Mouse (Mus musculus) heart, embryonic 11.5 days (tissue): ENCODE data around the gene Klc1. TPM values are rescaled to one million over a fixed set of nuclear protein-coding genes. Genes with fewer than 3 reads are reported as not detected.
A peak's percentile ranks its signal among the peaks of the same experiment; 100 is the strongest.
"Not testable (repeated sequence)": the region's sequence is repeated elsewhere in the genome, so short reads cannot be mapped to it uniquely, and the experiment has no call there.

ENCODE experiments used
- ATAC-seq: fragments of 200-750 bp; cut with Nextera tagmentation; replicated peaks from 2 replicates; pipeline ENCODE4 v1.8.0; 2017; ENCODE audit warnings: moderate library complexity; ENCODE audit not compliant: insufficient number of reproducible peaks, low FRiP score, low TSS enrichment
- H3K27ac ChIP-seq: fragments of 300-500 bp; sonication (generic); 2 replicates; pipeline ENCODE4 v1.5.1; 2014; ENCODE audit warnings: mild to moderate bottlenecking, low read depth, low read length
- H3K27me3 ChIP-seq: fragments of 300-500 bp; sonication (generic); 2 replicates; pipeline ENCODE4 v1.6.1; 2014; ENCODE audit warnings: mild to moderate bottlenecking, low read length, mixed read lengths; ENCODE audit not compliant: control insufficient read depth, insufficient read depth
- H3K36me3 ChIP-seq: fragments of 300-500 bp; sonication (generic); 2 replicates; pipeline ENCODE4 v1.6.1; 2014; ENCODE audit warnings: mild to moderate bottlenecking, low read length, moderate library complexity, mixed read lengths; ENCODE audit not compliant: control insufficient read depth, insufficient read depth
- H3K4me1 ChIP-seq: fragments of 300-500 bp; sonication (generic); 2 replicates; pipeline ENCODE4 v1.6.1; 2014; ENCODE audit warnings: low read length; ENCODE audit not compliant: control insufficient read depth, insufficient read depth
- H3K4me2 ChIP-seq: fragments of 300-500 bp; sonication (generic); 2 replicates; pipeline ENCODE4 v1.6.1; 2014; ENCODE audit warnings: mild to moderate bottlenecking, moderate library complexity
- H3K4me3 ChIP-seq: fragments of 300-500 bp; sonication (generic); 2 replicates; pipeline ENCODE4 v1.5.1; 2014; ENCODE audit warnings: low read depth, low read length
- H3K9ac ChIP-seq: fragments of 300-500 bp; sonication (generic); 2 replicates; pipeline ENCODE4 v1.6.1; 2014; ENCODE audit warnings: mild to moderate bottlenecking, low read depth, low read length, moderate library complexity
- H3K9me3 ChIP-seq: fragments of 300-500 bp; sonication (generic); replicated peaks from 2 replicates; pipeline ENCODE4 v1.6.1; 2016; ENCODE audit warnings: low read length; ENCODE audit not compliant: control insufficient read depth
- WGBS: fragments of 180-500 bp; shearing (Covaris S2); extraction: QIAGEN DNeasy Blood & Tissue Kit; methylation state at CpG from one replicate; pipeline ENCODE4 v1.1.7; 2014; ENCODE audit not compliant: insufficient replicate concordance; 5-methylcytosine and 5-hydroxymethylcytosine counted together
- polyA plus RNA-seq: library from polyadenylated mRNA; unstranded; fragments of >200 nt; fragmentation: Nextera tagmentation; extraction: Ambion mirVana; gene quantifications from 2 replicates; pipeline ENCODE4 v1.2.1, GENCODE M21; 2014

Klc1 gene
- polyA plus RNA-seq, result 94.9 and 101 TPM in 2 replicates

GRCm38 (mm10) chr12:111758381-111759175 lies at the start of gene Klc1:
TSS of gene Klc1 (plus strand) at chr12:111758849.
- no peaks in the 10 kb centered on the region for H3K27me3 ChIP-seq
- peak within 1 kb of the TSS; percentile 93 for H3K9ac ChIP-seq
- H3K4me3 ChIP-seq, result peak within 1 kb of the TSS; percentile 95
- H3K36me3 ChIP-seq, result no peaks in the 10 kb centered on the region
- H3K4me2 ChIP-seq, result peak within 1 kb of the TSS; percentile 99
- H3K9me3 ChIP-seq, result no peaks in the 10 kb centered on the region
- peak; percentile 68 for ATAC-seq
- H3K27ac ChIP-seq, result peak within 1 kb of the TSS; percentile 82
- peaks cover 19% of the 10 kb centered on the region for H3K4me1 ChIP-seq
- under 1% methylated on average over 84 of the region's 85 CpGs for whole genome bisulfite sequencing

DNA sequence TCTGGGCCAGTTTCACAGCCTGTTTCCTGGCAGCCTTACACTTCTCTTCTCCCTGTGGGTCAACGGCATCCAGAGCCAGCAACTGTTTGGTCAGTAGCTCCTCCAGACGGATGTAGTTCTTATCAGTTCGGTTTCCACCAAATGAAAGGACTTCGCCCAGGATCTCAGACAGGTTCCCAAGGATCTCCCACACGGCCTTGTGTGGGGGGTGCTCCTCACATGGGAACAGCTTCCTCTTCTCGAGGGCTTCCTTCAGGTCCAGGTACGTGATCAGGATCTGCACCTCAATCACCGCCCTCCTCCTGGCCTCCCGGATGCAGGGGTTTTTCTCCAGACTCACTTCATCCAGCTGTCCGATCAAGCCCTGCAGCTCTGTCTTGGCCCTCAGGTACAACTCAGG lies 48.6 kb upstream of the Klc1 start:
- no peak overlapping the region for H3K27ac ChIP-seq
- no peak overlapping the region for H3K4me2 ChIP-seq
- no peaks in the 10 kb centered on the region for H3K27me3 ChIP-seq
- WGBS, result 85% methylated on average over 10 of the region's 10 CpGs
- no peak overlapping the region for H3K9ac ChIP-seq
- H3K4me1 ChIP-seq, result peaks cover 13% of the 10 kb centered on the region; the same call in 1 of the 2 replicates
- H3K9me3 ChIP-seq, result no peaks in the 10 kb centered on the region
- peaks cover 16% of the 10 kb centered on the region for H3K36me3 ChIP-seq
- no peak overlapping the region for H3K4me3 ChIP-seq
- no peak for ATAC-seq

DNA sequence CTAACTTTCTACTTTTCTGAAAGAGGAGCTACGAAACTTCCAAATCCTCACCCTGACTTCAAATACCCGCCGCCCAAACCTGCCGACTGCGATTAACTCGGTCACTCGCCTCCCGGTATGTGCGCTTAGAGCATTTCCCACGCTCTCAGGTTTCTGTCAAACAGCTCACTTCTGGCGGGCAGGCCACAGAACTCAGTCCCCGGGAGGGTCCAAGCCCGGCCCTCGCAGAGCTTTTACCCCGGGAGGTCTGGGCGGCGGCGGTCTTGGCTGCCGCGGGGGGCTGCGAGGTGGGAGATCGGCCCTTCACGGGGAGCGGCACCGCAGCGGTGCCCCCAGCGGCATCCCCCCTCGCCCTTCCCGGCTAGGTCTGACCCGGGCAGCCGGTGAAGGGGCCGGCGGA lies 46.2 kb upstream of the Klc1 start:
- ATAC-seq, result peak; percentile 48; the same call in 1 of the 2 replicates
- Histone ChIP-seq H3K36me3 (peaks cover 16% of the 10 kb centered on the region), H3K9ac (peak overlapping the region; percentile 91), H3K4me1 (peaks cover 13% of the 10 kb centered on the region; the same call in 1 of the 2 replicates), H3K4me3 (peak overlapping the region; percentile 100), H3K27me3 (no peaks in the 10 kb centered on the region), H3K27ac (peak overlapping the region; percentile 70), H3K4me2 (peak overlapping the region; percentile 80), H3K9me3 (no peaks in the 10 kb centered on the region)
- under 1% methylated on average over 33 of the region's 33 CpGs for WGBS

GRCm38 (mm10) chr12:111713004-111713651 lies 45.5 kb upstream of the Klc1 start, which contains the start of the genes Bag5 and Apopt1:
TSS of gene Bag5 (minus strand) at chr12:111713257.
TSS of gene Apopt1 (plus strand) at chr12:111713261.
- H3K27me3 ChIP-seq, result no peaks in the 10 kb centered on the region
- H3K4me2 ChIP-seq, result peak within 1 kb of the TSS; percentile 80
- H3K9me3 ChIP-seq, result no peaks in the 10 kb centered on the region
- under 1% methylated on average over 76 of the region's 86 CpGs for WGBS
- H3K9ac ChIP-seq, result peak within 1 kb of the TSS; percentile 91
- H3K27ac ChIP-seq, result peak within 1 kb of the TSS; percentile 70
- peak; percentile 88 for ATAC-seq
- H3K4me3 ChIP-seq, result peak within 1 kb of the TSS; percentile 100
- peaks cover 16% of the 10 kb centered on the region for H3K36me3 ChIP-seq
- H3K4me1 ChIP-seq, result peaks cover 13% of the 10 kb centered on the region; the same call in 1 of the 2 replicates

- WGBS, result 75% methylated on average over 6 of the region's 6 CpGs
- H3K27ac ChIP-seq, H3K27me3 ChIP-seq, H3K9me3 ChIP-seq, H3K9ac ChIP-seq, ATAC-seq: not testable (repeated sequence)
- Histone ChIP-seq H3K4me2 (peak overlapping the region; percentile 80), H3K4me3 (peak overlapping the region; percentile 100), H3K36me3 (peaks cover 14% of the 10 kb centered on the region), H3K4me1 (peaks cover 13% of the 10 kb centered on the region; the same call in 1 of the 2 replicates)
These were observed 44.8 kb upstream of the Klc1 start for GRCm38 (mm10) chr12:111713880-111714279.

DNA sequence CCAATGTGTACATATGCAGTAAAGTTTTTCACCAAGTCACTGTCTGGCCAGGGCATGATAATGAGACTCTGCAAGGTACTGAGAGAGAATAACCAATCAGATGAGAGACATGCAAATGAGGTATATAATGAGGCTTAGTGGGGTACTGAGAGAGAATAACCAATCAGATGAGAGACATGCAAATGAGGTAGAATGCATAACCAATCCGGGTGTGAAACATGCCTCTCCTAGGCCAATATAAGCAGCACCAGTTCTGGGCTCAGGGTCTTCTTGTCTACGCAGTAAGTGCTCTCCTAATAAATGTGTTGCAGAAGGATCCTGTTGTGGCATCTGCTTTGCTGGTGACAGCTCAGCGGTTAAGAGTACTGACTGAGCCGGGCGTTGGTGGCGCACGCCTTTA lies 42.1 kb upstream of the Klc1 start:
- no peaks in the 10 kb centered on the region for H3K9me3 ChIP-seq
- ATAC-seq, result no peak
- H3K4me1 ChIP-seq, result peaks cover 11% of the 10 kb centered on the region; the same call in 1 of the 2 replicates
- H3K36me3 ChIP-seq, result no peaks in the 10 kb centered on the region; the same call in 1 of the 2 replicates
- 96% methylated on average over 7 of the region's 7 CpGs for WGBS
- H3K4me3 ChIP-seq, result no peak overlapping the region
- no peaks in the 10 kb centered on the region for H3K27me3 ChIP-seq
- no peak overlapping the region for H3K9ac ChIP-seq
- H3K27ac ChIP-seq, result no peak overlapping the region
- H3K4me2 ChIP-seq, result no peak overlapping the region

DNA sequence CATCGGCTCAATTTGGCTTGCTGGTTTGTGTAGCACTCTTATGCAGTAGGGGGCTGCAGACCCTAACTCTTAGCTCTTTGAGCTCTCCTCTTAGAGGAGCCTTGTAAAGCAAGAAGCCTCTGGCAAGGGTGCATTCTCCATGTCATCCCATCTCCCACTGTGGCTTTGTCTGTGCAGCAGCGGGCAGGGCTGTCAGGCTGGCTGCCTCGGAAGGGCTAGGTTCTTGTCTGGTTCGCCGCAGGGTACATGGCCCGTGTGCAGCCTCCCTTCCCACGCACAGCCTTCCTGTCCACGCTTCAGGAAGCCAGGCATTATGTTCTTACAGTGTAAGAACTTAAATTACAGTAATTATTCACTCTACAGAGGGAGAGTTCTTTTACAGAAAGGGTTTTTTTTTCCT lies 40.0 kb upstream of the Klc1 start:
- H3K9ac ChIP-seq, result no peak overlapping the region

GRCm38 (mm10) chr12:111720222-111720621 lies 38.4 kb upstream of the Klc1 start:
- H3K9ac ChIP-seq, result no peak overlapping the region
- H3K27me3 ChIP-seq, result no peaks in the 10 kb centered on the region
- H3K9me3 ChIP-seq, result no peaks in the 10 kb centered on the region
- WGBS, result 78% methylated on average over 4 of the region's 4 CpGs
- no peak overlapping the region for H3K4me2 ChIP-seq
- no peak for ATAC-seq
- no peaks in the 10 kb centered on the region for H3K4me1 ChIP-seq
- no peak overlapping the region for H3K4me3 ChIP-seq
- H3K27ac ChIP-seq, result no peak overlapping the region
- H3K36me3 ChIP-seq, result peaks cover 3% of the 10 kb centered on the region

More for the DNA sequence above, 40.0 kb upstream of the Klc1 start:
- Histone ChIP-seq H3K27ac (no peak overlapping the region), H3K4me2 (no peak overlapping the region), H3K9me3 (no peaks in the 10 kb centered on the region), H3K36me3 (peaks cover 3% of the 10 kb centered on the region; the same call in 1 of the 2 replicates), H3K4me1 (0 out of 2 replicates have a peak, but pooled peaks cover 2% of the 10 kb centered on the region), H3K27me3 (no peaks in the 10 kb centered on the region), H3K4me3 (no peak overlapping the region)
- 68% methylated on average over 8 of the region's 8 CpGs for WGBS
- no peak for ATAC-seq
